Mouse (Mus musculus): ENCODE data around the gene Sec24a. TPM values are rescaled to one million over a fixed set of nuclear protein-coding genes. Genes with fewer than 3 reads are reported as not detected.
"Not testable (repeated sequence)": the region's sequence is repeated elsewhere in the genome, so short reads cannot be mapped to it uniquely, and the experiment has no call there.

Gene Sec24a
- 10 to 100 TPM; 17.8 to 19.4 TPM for total RNA-seq (2021)
- long read RNA-seq, full-length matches to known transcripts = 3 of 6 reads
- long read RNA-seq, partial matches to known transcripts = 0 of 6 reads
- long read RNA-seq, other reads (novel, unspliced or antisense) = 3 of 6 reads

GRCm38 (mm10) chr11:51763213-51763907 lies at the start of gene Sec24a, which contains the start of gene Sar1b:
Gene Sec24a (minus strand): TSS chr11:51763634.
Gene Sar1b (plus strand): TSS chr11:51763687.
- DNase-seq (ENCODE audit: low spot score in 2 of 2) = peak; percentile 74 to 86

- DNase-seq (ENCODE audit: low spot score in 2 of 2) = no peak
These were observed 48.6 kb upstream of the Sec24a start for GRCm38 (mm10) chr11:51812022-51812546.

- no peak for DNase-seq (ENCODE audit: low spot score in 2 of 2)
These were observed 47.8 kb upstream of the Sec24a start for GRCm38 (mm10) chr11:51811230-51811629.

GRCm38 (mm10) chr11:51809632-51810224 lies 46.3 kb upstream of the Sec24a start:
- DNase-seq (ENCODE audit: low spot score in 2 of 2) = peak in 1 of 2 experiments; percentile 71

- no peak for DNase-seq (ENCODE audit: low spot score in 2 of 2)
These were observed 43.9 kb upstream of the Sec24a start for GRCm38 (mm10) chr11:51807108-51807879.

- DNase-seq (ENCODE audit: low spot score in 2 of 2) = peak; percentile 67 to 78
These were observed 42.0 kb upstream of the Sec24a start for GRCm38 (mm10) chr11:51805221-51805981.

GRCm38 (mm10) chr11:51800634-51801325 lies 37.3 kb upstream of the Sec24a start:
- DNase-seq (ENCODE audit: low spot score in 2 of 2) = no peak

GRCm38 (mm10) chr11:51796272-51796671 lies 32.8 kb upstream of the Sec24a start:
- no peak for DNase-seq (ENCODE audit: low spot score in 2 of 2)

- DNase-seq (ENCODE audit: low spot score in 2 of 2) = no peak
These were observed 27.2 kb upstream of the Sec24a start for GRCm38 (mm10) chr11:51790662-51791061.

- not testable (repeated sequence) for DNase-seq (ENCODE audit: low spot score in 2 of 2)
These were observed 26.3 kb upstream of the Sec24a start for GRCm38 (mm10) chr11:51789735-51790134.

GRCm38 (mm10) chr11:51785926-51786325 lies 22.5 kb upstream of the Sec24a start:
- DNase-seq (ENCODE audit: low spot score in 2 of 2) = no peak

- DNase-seq (ENCODE audit: low spot score in 2 of 2) = no peak
These were observed 19.3 kb upstream of the Sec24a start for GRCm38 (mm10) chr11:51782721-51783120.

- no peak for DNase-seq (ENCODE audit: low spot score in 2 of 2)
These were observed 17.4 kb upstream of the Sec24a start for GRCm38 (mm10) chr11:51780773-51781267.

GRCm38 (mm10) chr11:51777478-51777877 lies 14.0 kb upstream of the Sec24a start:
- no peak for DNase-seq (ENCODE audit: low spot score in 2 of 2)

- DNase-seq (ENCODE audit: low spot score in 2 of 2) = no peak
These were observed 12.1 kb upstream of the Sec24a start for GRCm38 (mm10) chr11:51775507-51775906.

- no peak for DNase-seq (ENCODE audit: low spot score in 2 of 2)
These were observed 4.9 kb upstream of the Sec24a start for GRCm38 (mm10) chr11:51768296-51768695.

- no peak for DNase-seq (ENCODE audit: low spot score in 2 of 2)
These were observed 4.3 kb upstream of the Sec24a start for GRCm38 (mm10) chr11:51767579-51768220.

- DNase-seq (ENCODE audit: low spot score in 2 of 2) = no peak
These were observed 1.4 kb upstream of the Sec24a start for GRCm38 (mm10) chr11:51764816-51765215.

GRCm38 (mm10) chr11:51763955-51764354 lies 521 bp upstream of the Sec24a start:
- no peak for DNase-seq (ENCODE audit: low spot score in 2 of 2)

Data from layer of hippocampus, adult 18-20 months (tissue).